Mouse (Mus musculus) forebrain, postnatal 0 days (tissue): Measurements from ENCODE around the gene Sp2. TPM values are rescaled to one million over a fixed set of nuclear protein-coding genes. Genes with fewer than 3 reads are reported as not detected.

Experiments
- ATAC-seq: fragments of 200-750 bp; cut with Nextera tagmentation; 2 replicates; pipeline ENCODE4 v1.8.0; 2017; ENCODE audit warnings: mild to moderate bottlenecking, moderate library complexity
- DNase-seq: peaks from one replicate; pipeline ENCODE4 v3.0.0-alpha.2; 2015
- H3K27ac ChIP-seq: fragments of 300-500 bp; sonication (generic); 2 replicates; pipeline ENCODE4 v1.5.1; 2014; ENCODE audit warnings: low read depth, mild to moderate bottlenecking, antibody characterized with exemption, low read length, moderate library complexity, mixed read lengths
- H3K27me3 ChIP-seq: fragments of 300-500 bp; sonication (generic); 2 replicates; pipeline ENCODE4 v1.6.1; 2014; ENCODE audit warnings: mild to moderate bottlenecking, low read length, mixed read lengths; ENCODE audit not compliant: insufficient read depth
- H3K36me3 ChIP-seq: fragments of 300-500 bp; sonication (generic); 2 replicates; pipeline ENCODE4 v1.6.1; 2014; ENCODE audit warnings: mild to moderate bottlenecking, moderate library complexity; ENCODE audit not compliant: insufficient read depth
- H3K4me1 ChIP-seq: fragments of 300-500 bp; sonication (generic); 2 replicates; pipeline ENCODE4 v1.6.1; 2014; ENCODE audit warnings: antibody characterized with exemption; ENCODE audit not compliant: insufficient read depth
- H3K4me2 ChIP-seq: fragments of 300-500 bp; sonication (generic); 2 replicates; pipeline ENCODE4 v1.6.1; 2014; ENCODE audit warnings: low read depth, mild to moderate bottlenecking, moderate library complexity
- H3K4me3 ChIP-seq: fragments of 300-500 bp; sonication (generic); 2 replicates; pipeline ENCODE4 v1.5.1; 2014; ENCODE audit warnings: low read depth, low read length, mixed read lengths
- H3K9ac ChIP-seq: fragments of 300-500 bp; sonication (generic); 2 replicates; pipeline ENCODE4 v1.6.1; 2014; ENCODE audit warnings: mild to moderate bottlenecking
- H3K9me3 ChIP-seq: fragments of 300-500 bp; sonication (generic); 2 replicates; pipeline ENCODE4 v1.6.1; 2016; ENCODE audit warnings: low read length
- CTCF ChIP-seq: sonication (generic); IDR thresholded peaks from 2 replicates; pipeline ENCODE4 v1.5.1; 2016; ENCODE audit warnings: antibody characterized with exemption, control low read depth, low read depth
- WGBS: fragments of 180-500 bp; shearing (Covaris S2); extraction: QIAGEN DNeasy Blood & Tissue Kit; methylation state at CpG from one replicate; pipeline ENCODE4 v1.1.7; 2014; 5-methylcytosine and 5-hydroxymethylcytosine counted together
- polyA plus RNA-seq: library from polyadenylated mRNA; unstranded; fragments of >200 nt; fragmentation: Nextera tagmentation; extraction: Ambion mirVana; gene quantifications from 2 replicates; pipeline ENCODE4 v1.2.1, GENCODE M21; 2015
- total RNA-seq: library from RNA; depleted of rRNA; stranded (reverse); fragments of >200 nt; gene quantifications from 2 replicates; pipeline ENCODE4 v1.2.3, GENCODE M21; 2014

Sp2 gene
- total and polyA plus RNA-seq, 2 experiments from 2014 or later, result 5.0 to 14.8 TPM

DNA sequence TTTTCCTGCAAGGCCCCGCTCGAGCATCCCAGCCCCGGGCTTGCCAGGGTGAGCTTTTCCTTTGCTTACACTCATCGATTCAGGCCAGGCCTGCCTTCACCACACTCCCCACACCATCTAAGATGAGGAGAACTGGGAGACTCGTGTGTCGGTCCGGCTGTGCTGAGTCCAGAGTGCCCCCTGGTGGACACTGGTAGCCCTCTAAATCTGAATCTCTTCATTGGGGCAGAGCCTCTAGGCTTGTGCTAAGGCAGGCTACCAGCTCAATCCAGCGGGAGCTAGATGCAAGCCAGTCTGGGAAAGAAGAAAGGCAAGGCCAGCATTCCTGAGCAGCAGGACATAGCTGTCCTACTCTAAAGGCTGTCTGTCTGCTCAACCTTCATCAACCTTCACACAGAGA lies 19.2 kb downstream of the Sp2 start:
- 14% methylated on average over 8 of the region's 8 CpGs for WGBS
- Histone ChIP-seq H3K9me3 (no peaks in the 10 kb centered on the region), H3K27ac (no peak overlapping the region), H3K27me3 (no peaks in the 10 kb centered on the region), H3K9ac (no peak overlapping the region), H3K4me2 (no peak overlapping the region), H3K4me1 (no peaks in the 10 kb centered on the region), H3K4me3 (no peak overlapping the region), H3K36me3 (peaks cover 34% of the 10 kb centered on the region)
- peak; percentile 79 for DNase-seq
- ATAC-seq, result peak; percentile 82
- TF ChIP-seq CTCF, result peak; percentile 87

GRCm38 (mm10) chr11:96957061-96957805 lies 25.5 kb downstream of the Sp2 start:
- no peak for TF ChIP-seq CTCF
- H3K36me3 ChIP-seq, result peaks cover 85% of the 10 kb centered on the region
- WGBS, result 90% methylated on average over 10 of the region's 10 CpGs

GRCm38 (mm10) chr11:96956009-96956724 lies 26.6 kb downstream of the Sp2 start:
- DNase-seq, result peak; percentile 40
- H3K4me2 ChIP-seq, result no peak overlapping the region
- ATAC-seq, result peak; percentile 60
- H3K9ac ChIP-seq, result no peak overlapping the region
- H3K9me3 ChIP-seq, result no peaks in the 10 kb centered on the region
- 61% methylated on average over 20 of the region's 20 CpGs for WGBS
- TF ChIP-seq CTCF, result peak; percentile 63
- no peaks in the 10 kb centered on the region for H3K4me1 ChIP-seq
- no peaks in the 10 kb centered on the region for H3K27me3 ChIP-seq
- H3K27ac ChIP-seq, result no peak overlapping the region
- H3K4me3 ChIP-seq, result no peak overlapping the region
- H3K36me3 ChIP-seq, result peaks cover 85% of the 10 kb centered on the region

More at GRCm38 (mm10) chr11:96957061-96957805, 25.5 kb downstream of the Sp2 start:
- no peaks in the 10 kb centered on the region for H3K9me3 ChIP-seq
- no peaks in the 10 kb centered on the region for H3K27me3 ChIP-seq
- H3K4me2 ChIP-seq, result no peak overlapping the region
- H3K4me3 ChIP-seq, result no peak overlapping the region
- H3K9ac ChIP-seq, result no peak overlapping the region
- DNase-seq (no peak), ATAC-seq (no peak)
- no peak overlapping the region for H3K27ac ChIP-seq
- H3K4me1 ChIP-seq, result no peaks in the 10 kb centered on the region

DNA sequence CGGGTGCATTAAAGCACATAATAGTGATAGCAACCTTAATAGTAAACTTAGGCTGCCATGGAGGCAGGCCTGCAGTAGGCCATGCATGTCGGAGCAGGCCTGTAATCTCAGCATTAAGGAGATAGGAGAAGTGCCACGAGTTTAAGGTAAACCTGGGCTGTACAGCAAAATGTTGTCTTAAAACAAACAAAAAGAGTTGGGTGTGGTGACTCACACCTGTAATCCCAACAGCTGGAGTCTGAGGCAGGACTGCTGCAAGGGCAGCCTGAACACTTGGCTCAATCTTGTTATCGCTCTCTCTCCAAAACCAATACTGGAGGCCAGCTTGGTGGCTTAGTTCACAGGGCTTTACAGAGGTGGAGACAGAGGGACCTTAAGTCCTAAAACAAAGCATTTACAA lies 27.7 kb downstream of the Sp2 start:
- WGBS, result 92% methylated on average over 4 of the region's 4 CpGs
- ATAC-seq (no peak), DNase-seq (no peak)
- H3K27ac ChIP-seq, result no peak overlapping the region
- TF ChIP-seq CTCF, result no peak
- no peaks in the 10 kb centered on the region for H3K9me3 ChIP-seq
- no peaks in the 10 kb centered on the region for H3K27me3 ChIP-seq
- no peaks in the 10 kb centered on the region for H3K4me1 ChIP-seq
- no peak overlapping the region for H3K9ac ChIP-seq
- H3K4me2 ChIP-seq, result no peak overlapping the region
- no peak overlapping the region for H3K4me3 ChIP-seq
- peaks cover 79% of the 10 kb centered on the region for H3K36me3 ChIP-seq

GRCm38 (mm10) chr11:96952896-96953295 lies 29.9 kb downstream of the Sp2 start:
- H3K4me1 ChIP-seq, result no peaks in the 10 kb centered on the region
- 76% methylated on average over 6 of the region's 6 CpGs for WGBS
- no peak overlapping the region for H3K4me2 ChIP-seq
- no peaks in the 10 kb centered on the region for H3K27me3 ChIP-seq
- no peak overlapping the region for H3K9ac ChIP-seq
- peaks cover 73% of the 10 kb centered on the region for H3K36me3 ChIP-seq
- DNase-seq (no peak), ATAC-seq (no peak)
- H3K4me3 ChIP-seq, result no peak overlapping the region
- no peak overlapping the region for H3K27ac ChIP-seq
- no peak for TF ChIP-seq CTCF
- H3K9me3 ChIP-seq, result no peaks in the 10 kb centered on the region

- Histone ChIP-seq H3K4me2 (no peak overlapping the region), H3K9me3 (no peaks in the 10 kb centered on the region), H3K27ac (no peak overlapping the region), H3K9ac (no peak overlapping the region), H3K4me1 (no peaks in the 10 kb centered on the region), H3K36me3 (peaks cover 70% of the 10 kb centered on the region), H3K4me3 (no peak overlapping the region), H3K27me3 (no peaks in the 10 kb centered on the region)
- ATAC-seq, result no peak
- TF ChIP-seq CTCF, result no peak
- WGBS, result 80% methylated on average over 10 of the region's 10 CpGs
- no peak for DNase-seq
Observed at GRCm38 (mm10) chr11:96952426-96952825, 30.3 kb downstream of the Sp2 start.

- ATAC-seq (no peak), DNase-seq (no peak)
- 0 out of 2 replicates have a peak, but pooled peaks have one; percentile 23 for TF ChIP-seq CTCF
- Histone ChIP-seq H3K27ac (no peak overlapping the region), H3K27me3 (no peaks in the 10 kb centered on the region), H3K4me3 (no peak overlapping the region), H3K9me3 (no peaks in the 10 kb centered on the region), H3K4me1 (no peaks in the 10 kb centered on the region), H3K9ac (no peak overlapping the region), H3K36me3 (peaks cover 55% of the 10 kb centered on the region), H3K4me2 (no peak overlapping the region)
- 97% methylated on average over 3 of the region's 3 CpGs for WGBS
Observed at GRCm38 (mm10) chr11:96950767-96951166, 32.0 kb downstream of the Sp2 start.
